Mouse (Mus musculus): ENCODE results near the gene Ranbp6. TPM values are rescaled to one million over a fixed set of nuclear protein-coding genes. Genes with fewer than 3 reads are reported as not detected.

Gene Ranbp6
- total and polyA plus RNA-seq, 3 experiments, result 22.6 to 23.7 TPM; not detected in 1

- TF ChIP-seq KAT2A (conservative IDR thresholded peaks at IDR 0.05; ENCODE audit: low read depth, low read length) (no peak), ETS1 (IDR thresholded peaks at IDR 0.05; ENCODE audit: low read depth, low read length) (no peak), TAL1 (IDR thresholded peaks at IDR 0.05; ENCODE audit: low read length) (no peak), USF2 (IDR thresholded peaks at IDR 0.05; ENCODE audit: borderline replicate concordance in 1 of 2, insufficient read depth in 1 of 2, low read depth in 1 of 2, low read length in 2 of 2) (no peak), MAX (IDR thresholded peaks at IDR 0.05; ENCODE audit: low read length) (no peak), ZMIZ1 (IDR thresholded peaks at IDR 0.05; ENCODE audit: low read depth, low read length) (no peak), POLR2AphosphoS2 (IDR thresholded peaks at IDR 0.05; ENCODE audit: low read length) (no peak), ZKSCAN1 (IDR thresholded peaks at IDR 0.05; ENCODE audit: low read depth, low read length) (no peak), MYB (IDR thresholded peaks at IDR 0.05; ENCODE audit: low read depth, low read length) (no peak), USF1 (IDR thresholded peaks at IDR 0.05; ENCODE audit: low read depth, low read length) (no peak), POLR2AphosphoS5 (IDR thresholded peaks at IDR 0.05; ENCODE audit: borderline replicate concordance, low read depth, low read length) (no peak), POLR2A (IDR thresholded peaks at IDR 0.05; ENCODE audit: control insufficient read depth in 1 of 2, insufficient read depth in 1 of 2, low read depth in 1 of 2, low read length in 2 of 2, poor library complexity in 1 of 2) (no peak), CTCF (IDR thresholded peaks at IDR 0.05 in 2 of 3, conservative IDR thresholded peaks at IDR 0.05 in 1 of 3; ENCODE audit: control insufficient read depth in 1 of 3, insufficient read depth in 1 of 3, low read depth in 2 of 3, low read length in 3 of 3, poor library complexity in 1 of 3, severe bottlenecking in 1 of 3) (no peak), BHLHE40 (IDR thresholded peaks at IDR 0.05; ENCODE audit: borderline replicate concordance, low read depth, low read length) (no peak), NELFE (IDR thresholded peaks at IDR 0.05; ENCODE audit: low read depth, low read length) (no peak)
- Histone ChIP-seq H3K36me3 (ENCODE audit: control insufficient read depth in 1 of 2, insufficient read depth in 2 of 2, low read length in 2 of 2) (no peaks in the 10 kb centered on the region), H3K4me1 (ENCODE audit: control insufficient read depth in 1 of 2, insufficient read depth in 2 of 2, low read length in 2 of 2) (no peaks in the 10 kb centered on the region), H3K9ac (ENCODE audit: control insufficient read depth, low read depth, low read length, poor library complexity, severe bottlenecking) (no peak overlapping the region), H3K9me3 (replicated peaks; ENCODE audit: insufficient read depth, low read length) (no peaks in the 10 kb centered on the region), H3K27ac (ENCODE audit: control insufficient read depth, low read depth, low read length) (no peak overlapping the region), H3K4me3 (ENCODE audit: control insufficient read depth in 1 of 2, insufficient read depth in 1 of 2, low read depth in 2 of 2, low read length in 2 of 2) (no peak overlapping the region), H3K27me3 (ENCODE audit: control insufficient read depth in 1 of 2, insufficient read depth in 2 of 2, low read length in 2 of 2) (peaks cover 0 to 8% of the 10 kb centered on the region in 2 experiments; a peak in 1 of 4 replicates), H3K79me2 (ENCODE audit: control insufficient read depth, insufficient read depth, low read length, poor library complexity) (no peaks in the 10 kb centered on the region)
- no peak for DNase-seq (ENCODE audit: low read depth, low spot score)
Observed at GRCm38 (mm10) chr19:29857267-29857666, 44.5 kb upstream of the Ranbp6 start.

GRCm38 (mm10) chr19:29853711-29854110, 40.9 kb upstream of the Ranbp6 start:
- Histone ChIP-seq H3K36me3 (ENCODE audit: control insufficient read depth in 1 of 2, insufficient read depth in 2 of 2, low read length in 2 of 2) (peaks cover 0 to 21% of the 10 kb centered on the region in 2 experiments; a peak in 2 of 4 replicates), H3K27ac (ENCODE audit: control insufficient read depth, low read depth, low read length) (no peak overlapping the region), H3K4me3 (ENCODE audit: control insufficient read depth in 1 of 2, insufficient read depth in 1 of 2, low read depth in 2 of 2, low read length in 2 of 2) (no peak overlapping the region), H3K79me2 (ENCODE audit: control insufficient read depth, insufficient read depth, low read length, poor library complexity) (no peaks in the 10 kb centered on the region), H3K9ac (ENCODE audit: control insufficient read depth, low read depth, low read length, poor library complexity, severe bottlenecking) (no peak overlapping the region), H3K4me1 (ENCODE audit: control insufficient read depth in 1 of 2, insufficient read depth in 2 of 2, low read length in 2 of 2) (peaks cover 14 to 24% of the 10 kb centered on the region in 2 experiments), H3K27me3 (ENCODE audit: control insufficient read depth in 1 of 2, insufficient read depth in 2 of 2, low read length in 2 of 2) (peaks cover 0 to 6% of the 10 kb centered on the region in 2 experiments; a peak in 1 of 4 replicates), H3K9me3 (replicated peaks; ENCODE audit: insufficient read depth, low read length) (no peaks in the 10 kb centered on the region)
- DNase-seq (ENCODE audit: low read depth, low spot score), result no peak
- TF ChIP-seq EP300 (IDR thresholded peaks at IDR 0.05; ENCODE audit: low read depth in 1 of 2, low read length in 2 of 2), result no peak
- TF ChIP-seq MYC (IDR thresholded peaks at IDR 0.05; ENCODE audit: low read depth, low read length), result no peak
- no peak for TF ChIP-seq CHD1 (IDR thresholded peaks at IDR 0.05; ENCODE audit: low read depth, low read length)
- no peak for TF ChIP-seq ZC3H11A (IDR thresholded peaks at IDR 0.05; ENCODE audit: low read depth, low read length)
- no peak for TF ChIP-seq TCF12 (IDR thresholded peaks at IDR 0.05; ENCODE audit: low read depth, low read length)
- no peak for TF ChIP-seq TBP (IDR thresholded peaks at IDR 0.05; ENCODE audit: low read depth, low read length)
- no peak for TF ChIP-seq HCFC1 (IDR thresholded peaks at IDR 0.05; ENCODE audit: low read depth, low read length)
- no peak for TF ChIP-seq GATA1 (IDR thresholded peaks at IDR 0.05; ENCODE audit: low read depth, low read length)
- TF ChIP-seq ZKSCAN1 (IDR thresholded peaks at IDR 0.05; ENCODE audit: low read depth, low read length), result no peak
- TF ChIP-seq UBTF (IDR thresholded peaks at IDR 0.05; ENCODE audit: borderline replicate concordance, insufficient read depth, low read depth, low read length), result no peak
- TF ChIP-seq CHD2 (IDR thresholded peaks at IDR 0.05; ENCODE audit: low read length), result no peak
- no peak for TF ChIP-seq ZMIZ1 (IDR thresholded peaks at IDR 0.05; ENCODE audit: low read depth, low read length)
- no peak for TF ChIP-seq BHLHE40 (IDR thresholded peaks at IDR 0.05; ENCODE audit: borderline replicate concordance, low read depth, low read length)
- TF ChIP-seq USF2 (IDR thresholded peaks at IDR 0.05; ENCODE audit: borderline replicate concordance in 1 of 2, insufficient read depth in 1 of 2, low read depth in 1 of 2, low read length in 2 of 2), result no peak
- TF ChIP-seq RAD21 (IDR thresholded peaks at IDR 0.05; ENCODE audit: low read depth, low read length), result no peak
- no peak for TF ChIP-seq MXI1 (IDR thresholded peaks at IDR 0.05; ENCODE audit: low read depth, low read length)
- TF ChIP-seq CTCF (IDR thresholded peaks at IDR 0.05 in 2 of 3, conservative IDR thresholded peaks at IDR 0.05 in 1 of 3; ENCODE audit: control insufficient read depth in 1 of 3, insufficient read depth in 1 of 3, low read depth in 2 of 3, low read length in 3 of 3, poor library complexity in 1 of 3, severe bottlenecking in 1 of 3), result no peak
- TF ChIP-seq GABPA (IDR thresholded peaks at IDR 0.05; ENCODE audit: low read depth, low read length), result no peak
- no peak for TF ChIP-seq MAX (IDR thresholded peaks at IDR 0.05; ENCODE audit: low read length)

Data from MEL (cell line).